Mouse (Mus musculus) adrenal gland, postnatal 14 days (tissue): ENCODE results near the gene Ifitm6. TPM values are rescaled to one million over a fixed set of nuclear protein-coding genes. Genes with fewer than 3 reads are reported as not detected.
"Not testable (repeated sequence)": the region's sequence is repeated elsewhere in the genome, so short reads cannot be mapped to it uniquely, and the experiment has no call there.

ENCODE experiments used
- DNase-seq: peaks from one replicate; pipeline ENCODE4 v3.0.0; 2021; ENCODE audit warnings: mixed read lengths
- long read RNA-seq, 2 experiments: library from polyadenylated mRNA; stranded (forward); transcript quantifications; one replicate each; pipeline ENCODE4 v2.0.0; 2021
- total RNA-seq: library from RNA; stranded (reverse); gene quantifications from 2 replicates; pipeline ENCODE4 v1.2.3, GENCODE M21; 2021

The Ifitm6 gene
- total RNA-seq = 0.89 and 1.4 TPM in 2 replicates
- long read RNA-seq, experiment 1 = 0 reads
- long read RNA-seq, experiment 2, partial matches to known transcripts = 0 of 2 reads
- long read RNA-seq, experiment 2, other reads (novel, unspliced or antisense) = 0 of 2 reads

GRCm38 (mm10) chr7:141017824-141018223, at the start of gene Ifitm6:
Gene Ifitm6 (minus strand): TSS chr7:141017924.
- DNase-seq = not testable (repeated sequence)

DNA sequence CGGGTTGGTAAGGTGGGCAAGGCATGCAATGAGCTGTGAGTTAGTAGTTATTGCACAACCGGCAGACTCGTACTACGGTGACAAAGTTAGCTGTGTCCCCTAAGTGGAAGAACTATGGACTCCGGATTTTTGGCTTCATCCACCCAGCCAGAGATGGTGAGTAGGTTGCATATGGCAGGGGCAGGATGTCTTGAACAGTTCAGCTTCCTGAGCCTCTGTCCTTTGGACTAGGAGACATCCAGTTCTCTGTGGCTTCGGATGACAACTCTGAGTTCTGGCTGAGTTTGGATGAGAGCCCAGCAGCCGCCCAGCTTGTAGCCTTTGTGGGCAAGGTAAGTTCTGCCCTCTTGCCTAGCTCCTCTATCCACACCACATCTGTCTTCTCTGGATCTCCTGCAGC, 46.9 kb upstream of the Ifitm6 start:
- no peak for DNase-seq

DNA sequence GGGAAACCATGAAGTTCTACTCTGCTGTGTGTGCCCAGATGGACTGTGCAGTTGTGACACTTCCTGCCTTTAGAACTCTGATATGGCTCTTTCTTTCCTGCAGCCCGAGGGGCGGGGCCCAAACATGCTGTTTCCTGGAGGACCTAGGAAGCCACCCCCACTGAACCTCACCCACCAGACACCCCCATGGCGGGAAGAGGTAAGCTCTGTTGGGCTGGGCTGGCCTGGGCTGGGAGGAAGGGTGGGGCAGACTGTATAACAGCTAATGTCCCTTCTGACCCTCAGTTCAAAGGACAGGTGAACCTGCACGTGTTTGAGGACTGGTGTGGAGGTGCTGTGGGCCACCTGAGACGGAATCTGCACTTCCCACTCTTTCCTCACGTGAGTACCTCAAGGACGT, 46.5 kb upstream of the Ifitm6 start:
- DNase-seq = peak; percentile 2

DNA sequence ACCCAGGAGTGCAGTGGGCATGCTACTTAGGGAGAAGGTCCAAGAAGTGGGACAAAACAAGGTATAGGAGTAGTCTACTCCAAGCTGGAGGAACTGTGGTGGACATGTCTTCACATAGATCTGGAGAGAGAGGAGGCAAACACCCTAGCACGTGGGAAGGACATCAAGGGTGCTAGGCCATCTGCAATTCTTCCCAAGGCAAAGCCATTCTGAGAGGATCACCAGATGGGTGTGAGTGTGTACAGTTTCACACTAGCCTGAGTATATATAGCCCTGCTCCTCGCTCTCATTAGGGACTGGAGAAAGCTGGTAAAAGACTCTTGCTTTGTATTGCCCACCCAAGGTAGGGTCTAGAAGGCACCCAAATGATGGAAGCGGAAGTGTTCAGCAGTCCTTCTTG, 45.6 kb upstream of the Ifitm6 start:
- no peak for DNase-seq

GRCm38 (mm10) chr7:141062525-141062924, 44.8 kb upstream of the Ifitm6 start:
- DNase-seq = no peak

- DNase-seq = no peak
Measured at GRCm38 (mm10) chr7:141061269-141061692, 43.6 kb upstream of the Ifitm6 start.

DNA sequence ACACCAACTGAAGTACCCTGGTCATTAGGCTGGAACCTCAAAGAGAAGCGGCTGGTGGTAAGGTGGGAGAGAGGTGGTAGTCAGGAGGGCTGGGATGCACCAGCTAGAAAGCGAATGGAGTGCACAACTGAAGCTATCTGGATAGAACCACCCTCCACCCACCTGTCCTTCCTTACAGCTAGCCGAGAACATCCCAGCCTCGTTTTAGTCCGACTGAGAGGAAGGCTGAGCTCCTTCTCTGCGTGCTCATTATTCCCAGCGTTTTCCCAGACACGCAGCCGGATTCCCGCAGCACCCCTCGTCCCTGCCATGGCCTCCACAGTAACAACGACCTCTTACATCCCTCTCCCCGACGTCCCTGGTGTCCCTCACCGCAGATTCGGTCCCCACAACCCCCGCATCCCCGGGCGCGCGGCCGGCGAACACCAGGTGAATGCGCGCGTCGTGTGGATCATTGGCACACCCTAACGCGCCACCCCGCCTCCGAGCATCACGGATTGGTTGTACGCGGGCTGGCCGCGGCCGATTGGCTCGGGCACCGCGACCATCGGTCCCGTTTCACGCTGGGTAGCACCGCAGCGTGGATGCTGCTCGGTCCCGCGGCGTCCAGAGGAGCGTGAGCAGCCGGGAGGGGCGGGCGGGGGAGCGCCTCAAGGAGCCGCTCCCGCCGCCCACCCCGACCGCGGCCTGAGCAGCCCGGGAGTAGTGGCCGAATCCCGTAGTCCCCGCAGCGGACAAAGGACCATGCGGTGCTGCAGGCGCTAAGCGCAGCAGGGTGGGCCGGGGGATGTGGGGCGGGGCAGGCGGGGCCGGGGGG, 42.9 kb upstream of the Ifitm6 start, which contains the start of gene B4galnt4:
Gene B4galnt4 (plus strand): TSS at position 679 of the 817 bp plus-strand sequence.
- peak; percentile 80 for DNase-seq

DNA sequence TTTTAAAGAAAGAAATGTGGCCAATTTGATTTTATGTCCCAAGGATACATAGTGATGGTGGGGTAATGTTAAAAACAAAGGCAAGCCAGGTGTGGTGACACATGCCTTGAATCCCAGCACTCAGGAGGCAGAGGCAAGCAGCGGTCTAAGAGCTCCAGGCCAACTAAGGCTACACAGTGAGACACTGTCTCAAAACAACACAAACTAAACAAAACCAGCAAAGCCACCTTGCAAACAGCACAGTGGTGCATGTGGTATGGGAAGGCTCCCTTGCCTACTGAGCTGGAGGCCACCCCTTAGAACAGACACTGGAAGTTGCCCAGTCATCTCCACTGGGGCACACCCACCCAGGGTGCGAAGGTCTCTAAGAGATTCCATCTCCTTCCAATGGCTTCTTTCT, 42.2 kb upstream of the Ifitm6 start:
- no peak for DNase-seq

- no peak for DNase-seq
Measured at GRCm38 (mm10) chr7:141058601-141059341, 41.0 kb upstream of the Ifitm6 start.

- DNase-seq = no peak
Measured at GRCm38 (mm10) chr7:141057541-141057940, 39.8 kb upstream of the Ifitm6 start.

DNA sequence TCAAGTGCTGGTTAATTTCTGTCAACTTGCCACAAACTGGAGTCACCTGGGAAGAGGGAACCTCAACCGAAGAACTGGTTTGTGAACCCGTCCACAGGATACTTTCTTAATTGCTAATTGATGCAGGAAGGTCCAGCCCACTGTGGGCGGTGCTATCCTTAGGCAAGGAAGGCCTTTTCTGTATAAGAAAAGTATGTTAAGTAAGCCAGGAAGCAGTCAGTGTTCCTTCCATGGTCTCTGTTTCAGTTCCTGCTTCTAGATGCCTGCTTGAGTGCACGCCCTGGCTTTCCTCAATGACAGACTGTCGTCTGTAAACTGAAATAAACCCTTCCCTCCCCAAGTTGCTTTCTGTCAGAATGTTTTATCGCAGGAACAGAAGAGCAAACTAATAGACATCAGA, 39.3 kb upstream of the Ifitm6 start:
- no peak for DNase-seq

DNA sequence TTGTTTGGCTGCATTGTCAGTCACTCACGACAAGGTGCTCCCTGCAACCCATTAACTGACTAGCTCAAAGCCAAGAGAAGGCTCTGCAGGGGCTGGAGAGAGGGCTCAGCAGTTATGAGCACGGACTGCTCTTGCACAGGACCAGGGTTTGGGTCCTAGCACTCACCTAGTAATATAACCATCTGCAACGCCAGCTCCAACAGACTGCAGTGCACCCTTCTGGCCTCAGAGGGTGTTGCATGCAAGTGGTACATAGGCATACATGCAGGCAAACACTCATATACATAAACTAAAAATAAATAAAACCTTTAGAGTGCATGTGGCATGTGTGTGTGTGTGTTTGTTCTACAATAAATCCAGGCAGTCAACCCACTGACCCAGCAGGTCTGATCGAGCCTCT, 38.1 kb upstream of the Ifitm6 start:
- DNase-seq = no peak

GRCm38 (mm10) chr7:141052421-141052820, 34.7 kb upstream of the Ifitm6 start:
- no peak for DNase-seq

GRCm38 (mm10) chr7:141052016-141052415, 34.3 kb upstream of the Ifitm6 start:
- no peak for DNase-seq

GRCm38 (mm10) chr7:141051060-141051685, 33.4 kb upstream of the Ifitm6 start:
- DNase-seq = no peak

DNA sequence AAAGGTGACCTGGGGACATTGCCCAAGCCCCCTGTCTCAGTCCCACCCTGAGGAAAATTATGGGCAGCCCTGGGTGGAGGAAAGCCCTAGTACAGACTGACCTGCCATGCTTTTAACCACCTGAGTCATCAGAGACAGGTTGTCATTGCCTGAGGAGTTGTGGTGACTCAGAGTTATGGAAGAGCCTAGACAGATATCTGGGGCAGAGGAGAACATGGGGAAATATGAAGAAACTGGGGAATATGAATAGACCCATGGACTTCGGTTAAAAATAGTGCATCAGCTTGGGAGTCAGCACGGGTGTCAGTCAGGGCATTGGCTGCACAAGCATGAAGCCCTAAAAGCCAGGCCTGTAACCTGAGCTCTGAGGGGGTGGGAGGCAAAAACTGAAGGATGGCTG, 31.6 kb upstream of the Ifitm6 start:
- no peak for DNase-seq

GRCm38 (mm10) chr7:141048226-141049218, 30.8 kb upstream of the Ifitm6 start:
- DNase-seq = peak; percentile 95

DNA sequence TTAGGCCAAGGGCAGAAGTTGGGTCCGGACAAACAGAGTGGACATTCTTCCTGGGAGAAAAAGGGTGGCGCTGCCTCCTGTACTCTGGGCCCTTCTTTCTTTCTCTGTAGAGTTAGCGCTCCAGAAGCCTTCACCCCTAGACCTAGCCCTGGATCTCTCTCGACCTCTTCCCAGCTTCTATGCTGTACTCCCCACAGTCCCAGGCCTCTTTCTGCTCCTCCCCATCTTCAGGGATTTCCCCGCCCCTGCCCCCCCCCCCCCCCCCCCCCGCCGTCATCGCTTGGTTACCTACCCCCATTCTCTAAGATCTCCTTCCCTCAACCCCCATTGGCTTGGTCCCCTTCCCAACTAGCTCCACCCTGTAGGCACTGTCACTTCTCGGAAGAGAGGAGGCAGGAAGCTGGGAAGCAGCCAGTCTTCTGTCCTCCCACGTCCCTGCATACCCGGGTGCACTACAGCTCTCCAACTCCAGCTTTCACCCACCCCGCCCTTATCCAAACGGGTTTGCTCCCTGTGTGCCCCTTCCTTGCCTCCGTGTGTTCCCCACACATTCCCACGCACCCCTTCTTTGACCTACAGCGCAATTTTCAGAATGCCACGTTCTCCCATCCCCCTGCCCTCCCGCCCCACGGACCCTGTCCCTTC, 30.0 kb upstream of the Ifitm6 start:
- DNase-seq = peak; percentile 82

DNA sequence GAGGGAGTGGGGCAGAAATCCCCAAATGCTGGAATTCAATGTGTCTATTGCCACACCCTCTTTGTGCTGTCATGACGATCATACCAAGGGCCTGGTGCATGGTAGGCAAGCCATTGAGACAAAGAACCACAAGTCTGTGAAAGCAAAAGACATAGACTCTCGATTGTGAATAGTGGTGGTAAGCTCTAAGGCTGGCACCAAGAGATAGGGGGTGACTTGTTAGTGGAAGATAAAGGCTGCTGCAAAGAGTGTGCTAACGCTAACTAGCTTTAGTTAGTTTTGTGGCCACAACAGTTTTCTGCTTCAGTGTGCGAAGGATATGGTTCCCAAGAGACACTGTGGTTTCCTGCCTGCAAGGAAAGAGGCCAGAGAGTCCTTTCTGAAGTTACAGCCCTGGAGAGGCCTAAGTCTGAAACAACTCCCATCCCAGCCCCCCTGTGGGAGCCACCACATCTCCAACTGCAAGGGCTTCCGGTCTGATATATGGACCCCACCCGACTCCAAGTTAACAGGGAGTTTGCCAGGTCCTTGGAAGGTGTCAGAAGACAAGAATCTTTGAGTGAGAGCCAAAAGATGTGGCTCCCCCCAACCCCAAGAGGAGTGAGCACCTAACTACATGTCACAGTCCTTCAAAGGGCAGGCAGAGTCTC, 29.3 kb upstream of the Ifitm6 start:
- no peak for DNase-seq

DNA sequence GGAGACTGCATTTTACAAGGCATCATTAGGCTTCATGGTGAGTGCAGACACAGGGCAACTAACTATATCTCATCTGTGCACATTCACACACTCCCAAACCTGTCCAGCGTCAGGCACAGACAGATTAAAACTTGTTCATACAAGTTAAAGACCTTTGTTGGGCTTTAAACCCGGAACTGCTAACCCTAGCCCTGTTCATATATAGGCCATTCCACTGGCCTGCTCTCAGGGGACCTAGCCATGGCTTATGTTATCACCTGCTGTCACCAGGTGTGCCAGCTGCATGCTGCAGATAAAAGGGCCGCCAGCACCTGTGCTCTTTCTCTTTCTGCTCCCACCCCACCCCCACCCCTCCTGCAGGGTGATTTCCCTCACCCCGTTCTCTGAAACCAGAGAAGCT, 24.8 kb upstream of the Ifitm6 start:
- no peak for DNase-seq
